Mouse (Mus musculus) forebrain, embryonic 10.5 days (tissue): ENCODE measurements at regions not wholly inside any gene's neighbourhood (a gene's known extent, or its start where the extent isn't known, plus 50 kb on each side); places are given as distances from the start of the nearest gene placed in this dataset.
"Not testable (repeated sequence)": the region's sequence is repeated elsewhere in the genome, so short reads cannot be mapped to it uniquely, and the experiment has no call there.

Source experiments
- DNase-seq: peaks from one replicate; pipeline ENCODE4 v3.0.0-alpha.2; 2017; ENCODE audit warnings: low spot score; ENCODE audit errors: extremely low spot score
- H3K27ac ChIP-seq: fragments of 300-500 bp; sonication (generic); 2 replicates; pipeline ENCODE4 v1.5.1; 2016; ENCODE audit warnings: mild to moderate bottlenecking
- H3K27me3 ChIP-seq: fragments of 300-500 bp; sonication (generic); 2 replicates; pipeline ENCODE4 v1.6.1; 2016; ENCODE audit warnings: mild to moderate bottlenecking; ENCODE audit not compliant: poor library complexity, severe bottlenecking
- H3K36me3 ChIP-seq: fragments of 300-500 bp; sonication (generic); replicated peaks from 2 replicates; pipeline ENCODE4 v1.6.1; 2016; ENCODE audit warnings: mild to moderate bottlenecking, moderate library complexity
- H3K4me1 ChIP-seq: fragments of 300-500 bp; sonication (generic); 2 replicates; pipeline ENCODE4 v1.6.1; 2016
- H3K4me3 ChIP-seq: fragments of 300-500 bp; sonication (generic); 2 replicates; pipeline ENCODE4 v1.5.1; 2016; ENCODE audit warnings: mild to moderate bottlenecking, moderate library complexity
- H3K9me3 ChIP-seq: fragments of 300-500 bp; sonication (generic); 2 replicates; pipeline ENCODE4 v1.6.1; 2016; ENCODE audit warnings: mild to moderate bottlenecking, moderate library complexity
- WGBS: fragments of 180-500 bp; shearing (Covaris S2); methylation state at CpG from one replicate; pipeline ENCODE4 v1.1.7; 2016; 5-methylcytosine and 5-hydroxymethylcytosine counted together

GRCm38 (mm10) chr5:145635204-145635603 is 50.7 kb upstream of the Cyp3a41b start:
- WGBS = 88% methylated on average over 2 of the region's 2 CpGs
- peaks cover 96% of the 10 kb centered on the region for H3K9me3 ChIP-seq

More at GRCm38 (mm10) chr5:145635204-145635603, 50.7 kb upstream of the Cyp3a41b start:
- H3K4me3 ChIP-seq, H3K36me3 ChIP-seq, H3K27me3 ChIP-seq, H3K4me1 ChIP-seq, DNase-seq, H3K27ac ChIP-seq: not testable (repeated sequence)
